Mouse (Mus musculus) bone marrow macrophage, adult 2 months (primary cell): ENCODE data around the gene Gm43191.

Source experiments
- CTCF ChIP-seq: IDR thresholded peaks from 2 replicates; pipeline ENCODE4 v1.5.1; 2012; ENCODE audit warnings: low read depth, mild to moderate bottlenecking, low read length, moderate library complexity
- POLR2A ChIP-seq: IDR thresholded peaks from 2 replicates; pipeline ENCODE4 v1.6.1; 2012; ENCODE audit warnings: mild to moderate bottlenecking, low read depth, low read length, borderline replicate concordance

GRCm38 (mm10) chr3:116694955-116695665 lies 14.1 kb upstream of the Gm43191 start:
- TF ChIP-seq CTCF (no peak), POLR2A (no peak)
